Mouse (Mus musculus): ENCODE measurements around the gene Olfr223. TPM values are rescaled to one million over a fixed set of nuclear protein-coding genes. Genes with fewer than 3 reads are reported as not detected.
"Not testable (repeated sequence)": the region's sequence is repeated elsewhere in the genome, so short reads cannot be mapped to it uniquely, and the experiment has no call there.

The Olfr223 gene
- total RNA-seq, 2 experiments from 2014 or later = not detected

- DNase-seq (ENCODE audit: low spot score in 2 of 2) = no peak
Observed at GRCm38 (mm10) chr11:59596950-59597349, 3.9 kb upstream of the Olfr223 start.

- no peak for DNase-seq (ENCODE audit: low spot score in 2 of 2)
Observed at GRCm38 (mm10) chr11:59596091-59596490, 3.0 kb upstream of the Olfr223 start.

GRCm38 (mm10) chr11:59589496-59589895 lies 3.6 kb downstream of the Olfr223 start:
- DNase-seq (ENCODE audit: low spot score in 2 of 2) = no peak

- no peak for DNase-seq (ENCODE audit: low spot score in 2 of 2)
Observed at GRCm38 (mm10) chr11:59584539-59584938, 8.6 kb downstream of the Olfr223 start.

- DNase-seq (ENCODE audit: low spot score in 2 of 2) = not testable (repeated sequence)
Observed at GRCm38 (mm10) chr11:59576135-59576534, 17.0 kb downstream of the Olfr223 start, which contains the start of gene Olfr222. Olfr222 (minus strand) TSS chr11:59576235.

GRCm38 (mm10) chr11:59575726-59576125 lies 17.4 kb downstream of the Olfr223 start:
- DNase-seq (ENCODE audit: low spot score in 2 of 2) = no peak

- no peak for DNase-seq (ENCODE audit: low spot score in 2 of 2)
Observed at GRCm38 (mm10) chr11:59569306-59569705, 23.8 kb downstream of the Olfr223 start.

GRCm38 (mm10) chr11:59562837-59563236 lies 30.3 kb downstream of the Olfr223 start:
- no peak for DNase-seq (ENCODE audit: low spot score in 2 of 2)

- DNase-seq (ENCODE audit: low spot score in 2 of 2) = no peak
Observed at GRCm38 (mm10) chr11:59562336-59562735, 30.8 kb downstream of the Olfr223 start.

- no peak for DNase-seq (ENCODE audit: low spot score in 2 of 2)
Observed at GRCm38 (mm10) chr11:59560906-59561305, 32.2 kb downstream of the Olfr223 start.

GRCm38 (mm10) chr11:59554535-59554934 lies 38.6 kb downstream of the Olfr223 start:
- no peak for DNase-seq (ENCODE audit: low spot score in 2 of 2)

GRCm38 (mm10) chr11:59554127-59554526 lies 39.0 kb downstream of the Olfr223 start:
- no peak for DNase-seq (ENCODE audit: low spot score in 2 of 2)

- no peak for DNase-seq (ENCODE audit: low spot score in 2 of 2)
Observed at GRCm38 (mm10) chr11:59544005-59544404, 49.1 kb downstream of the Olfr223 start.

- DNase-seq (ENCODE audit: low spot score in 2 of 2) = no peak
Observed at GRCm38 (mm10) chr11:59543376-59543775, 49.7 kb downstream of the Olfr223 start.

GRCm38 (mm10) chr11:59542442-59542841 lies 50.6 kb downstream of the Olfr223 start:
- no peak for DNase-seq (ENCODE audit: low spot score in 2 of 2)

GRCm38 (mm10) chr11:59541324-59541723 lies 51.8 kb downstream of the Olfr223 start, which contains the start of gene Nlrp3:
Nlrp3 (plus strand) TSS chr11:59541568.
- DNase-seq (ENCODE audit: low spot score in 2 of 2) = no peak

- no peak for DNase-seq (ENCODE audit: low spot score in 2 of 2)
Observed at GRCm38 (mm10) chr11:59540123-59540522, 53.0 kb downstream of the Olfr223 start.

Other genes with a start within 250 kb of the Olfr223 start
- gene Prss38, start 217.6 kb downstream of the Olfr223 start, total RNA-seq (2021) = under 1 TPM in 1 of 2 experiments, not detected in 1; 0.25 TPM
- gene Jmjd4, start 143.2 kb downstream of the Olfr223 start, total RNA-seq (2021) = 10 to 100 TPM; 27.0 to 29.3 TPM
- gene Snap47, start 142.1 kb downstream of the Olfr223 start, total RNA-seq (2021) = 100 to 1,000 TPM; 334 to 342 TPM
- 1 to 10 TPM; 3.9 to 4.7 TPM for gene Zfp867, start 120.8 kb downstream of the Olfr223 start, total RNA-seq (2021)
- 10 to 100 TPM in 1 of 2 experiments, 1 to 10 TPM in 1; 9.4 to 13.3 TPM for gene Zkscan17, start 66.5 kb downstream of the Olfr223 start, total RNA-seq (2021)
- 1 to 10 TPM; 1.0 to 1.9 TPM for gene Nlrp3, start 51.7 kb downstream of the Olfr223 start, total RNA-seq (2021)
- not detected for gene Olfr222, start 17.1 kb downstream of the Olfr223 start, total RNA-seq (2021)
- 100 to 1,000 TPM; 256 to 263 TPM for gene Mprip, start 68.0 kb upstream of the Olfr223 start, total RNA-seq (2021)
- under 1 TPM; 0.91 to 0.92 TPM for gene Pld6, start 194.4 kb upstream of the Olfr223 start, total RNA-seq (2021)
- 10 to 100 TPM; 34.6 to 40.1 TPM for gene Flcn, start 216.7 kb upstream of the Olfr223 start, total RNA-seq (2021)
- gene Nt5m, start 246.2 kb upstream of the Olfr223 start, total RNA-seq (2021) = 10 to 100 TPM; 60.5 to 63.3 TPM
- gene Cops3, start 246.5 kb upstream of the Olfr223 start, total RNA-seq (2021) = 10 to 100 TPM; 69.7 to 72.3 TPM